Mouse (Mus musculus) liver, postnatal 0 days (tissue): ENCODE measurements around the gene Dpy30.

Experiments
- CTCF ChIP-seq: sonication (generic); IDR thresholded peaks from 2 replicates; pipeline ENCODE4 v1.5.1; 2016; ENCODE audit warnings: antibody characterized with exemption, low read depth
- EP300 ChIP-seq: IDR thresholded peaks from 2 replicates; pipeline ENCODE4 v1.6.1; 2016; ENCODE audit warnings: antibody characterized with exemption, low read depth, mild to moderate bottlenecking

- TF ChIP-seq CTCF (no peak), EP300 (no peak)
These were observed 61.3 kb downstream of the Dpy30 start for GRCm38 (mm10) chr17:74262415-74262814.
